Mouse (Mus musculus) bone marrow macrophage, adult 2 months (primary cell): Measurements from ENCODE around the gene Ifit1bl1. TPM values are rescaled to one million over a fixed set of nuclear protein-coding genes. Genes with fewer than 3 reads are reported as not detected.
"Not testable (repeated sequence)": the region's sequence is repeated elsewhere in the genome, so short reads cannot be mapped to it uniquely, and the experiment has no call there.

Experiments used
- H3K27ac ChIP-seq: 2 replicates; pipeline ENCODE4 v1.5.1; 2012; ENCODE audit warnings: low read depth, low read length; ENCODE audit not compliant: insufficient read depth
- H3K4me1 ChIP-seq: 2 replicates; pipeline ENCODE4 v1.6.1; 2012; ENCODE audit warnings: low read length; ENCODE audit not compliant: control insufficient read depth, insufficient read depth
- H3K4me3 ChIP-seq: 2 replicates; pipeline ENCODE4 v1.5.1; 2012; ENCODE audit warnings: mild to moderate bottlenecking, low read length, moderate library complexity; ENCODE audit not compliant: insufficient read depth
- CTCF ChIP-seq: IDR thresholded peaks from 2 replicates; pipeline ENCODE4 v1.5.1; 2012; ENCODE audit warnings: low read depth, mild to moderate bottlenecking, low read length, moderate library complexity
- POLR2A ChIP-seq: IDR thresholded peaks from 2 replicates; pipeline ENCODE4 v1.6.1; 2012; ENCODE audit warnings: mild to moderate bottlenecking, low read depth, low read length, borderline replicate concordance
- polyA plus RNA-seq: library from polyadenylated mRNA; stranded (reverse); fragments of >200 nt; gene quantifications from 2 replicates; pipeline ENCODE4 v1.2.4, GENCODE M21; 2012; ENCODE audit not compliant: missing spikeins, insufficient read depth, insufficient read length

The Ifit1bl1 gene
- polyA plus RNA-seq, 1 experiment: 4.2 TPM

DNA sequence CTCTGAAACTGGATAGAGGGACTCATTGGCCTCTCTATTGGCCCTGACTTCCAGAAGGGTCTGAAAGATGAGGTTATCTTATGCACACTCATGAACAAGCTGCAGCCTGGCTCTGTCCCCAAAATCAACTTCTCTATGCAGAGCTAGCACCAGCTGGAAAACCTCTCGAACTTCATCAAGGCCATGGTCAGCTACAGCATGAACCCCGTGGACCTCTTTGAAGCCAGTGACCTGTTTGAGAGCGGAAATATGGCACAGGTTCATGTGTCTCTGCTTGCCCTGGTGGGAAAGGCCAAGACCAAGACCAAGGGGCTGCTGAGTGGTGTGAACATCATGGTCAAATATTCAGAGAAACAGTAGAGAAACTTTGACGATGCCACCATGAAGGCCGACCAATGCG, 22.0 kb upstream of the Ifit1bl1 start:
- Histone ChIP-seq H3K27ac (no peak overlapping the region), H3K4me3 (no peak overlapping the region), H3K4me1 (no peaks in the 10 kb centered on the region)
- no peak for TF ChIP-seq CTCF
- no peak for TF ChIP-seq POLR2A

DNA sequence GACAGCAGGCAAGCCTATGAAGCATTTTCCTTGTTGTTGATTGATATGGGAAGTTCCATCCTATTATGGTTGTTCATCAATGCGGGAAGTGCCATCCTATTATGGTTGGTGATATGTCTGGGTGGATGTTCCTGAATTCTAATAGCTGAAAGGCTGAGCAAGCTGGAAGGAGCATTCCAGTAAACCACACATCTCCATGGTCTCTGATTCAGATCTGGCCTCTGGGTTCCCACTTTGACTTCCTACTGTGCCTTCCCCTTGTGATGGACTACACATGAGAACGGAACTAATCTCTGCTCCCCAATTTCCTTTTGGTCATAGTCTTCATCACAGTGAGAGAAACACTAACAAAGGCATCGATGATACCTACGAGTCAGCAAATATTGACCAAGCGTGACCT, 19.1 kb upstream of the Ifit1bl1 start:
- TF ChIP-seq CTCF (no peak), POLR2A (no peak)

DNA sequence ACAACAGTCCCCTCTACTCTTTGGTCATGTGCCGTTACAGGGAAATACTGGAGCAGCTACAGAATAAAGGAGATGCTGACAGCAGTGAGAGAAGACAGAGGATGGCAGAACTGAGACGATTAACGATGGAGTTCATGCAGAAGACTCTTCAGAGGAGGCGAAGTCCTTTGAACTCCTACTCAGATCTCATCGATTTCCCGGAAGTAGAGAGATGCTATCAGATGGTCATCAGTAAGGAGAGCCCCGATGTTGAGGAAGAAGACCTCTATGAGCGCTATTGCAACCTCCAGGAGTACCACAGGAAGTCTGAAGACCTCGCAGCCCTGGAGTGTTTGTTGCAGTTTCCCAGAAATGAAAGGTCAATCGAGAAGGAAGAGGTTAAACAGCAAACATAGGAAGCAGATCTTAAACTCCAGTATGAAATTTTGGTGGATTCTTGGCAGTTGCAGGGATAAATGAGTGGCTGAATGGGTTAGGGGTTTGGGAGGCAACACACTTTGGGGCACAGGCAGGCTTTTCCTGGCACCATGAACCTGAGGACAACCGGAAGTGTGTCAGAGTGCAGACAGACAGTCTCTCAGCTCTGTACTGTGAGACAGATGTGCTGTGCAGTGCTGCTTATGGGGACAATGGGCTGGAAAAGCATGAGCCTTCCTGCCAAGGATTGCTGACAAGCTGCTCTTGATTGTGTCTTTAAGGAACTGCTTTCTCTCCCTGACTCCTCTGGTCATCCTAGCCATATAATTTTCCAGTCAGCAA, 10.7 kb upstream of the Ifit1bl1 start:
- H3K4me3 ChIP-seq, H3K4me1 ChIP-seq, H3K27ac ChIP-seq: not testable (repeated sequence)

More for the DNA sequence above, 19.1 kb upstream of the Ifit1bl1 start:
- no peaks in the 10 kb centered on the region for H3K4me1 ChIP-seq
- H3K27ac ChIP-seq: no peak overlapping the region
- no peak overlapping the region for H3K4me3 ChIP-seq

DNA sequence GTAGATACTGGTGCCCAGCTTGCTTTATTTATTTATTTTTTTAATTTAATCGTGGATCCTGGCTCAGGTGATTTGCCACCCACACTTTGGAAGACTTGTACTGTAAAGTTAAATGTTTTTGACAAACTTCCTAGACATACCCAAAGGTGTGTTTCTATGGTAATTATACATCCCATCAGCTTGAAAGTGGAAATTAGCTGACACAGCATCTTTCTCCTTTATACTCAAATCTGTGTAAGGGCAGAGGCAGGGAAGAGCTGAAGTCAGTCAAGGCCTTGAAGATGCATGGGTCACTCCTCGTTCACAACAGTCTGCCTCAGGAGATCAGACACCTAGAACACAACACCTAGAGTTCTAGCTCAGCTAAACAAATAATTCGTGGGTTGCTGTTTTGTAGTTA, 8.4 kb upstream of the Ifit1bl1 start:
- H3K27ac ChIP-seq, H3K4me1 ChIP-seq, H3K4me3 ChIP-seq: not testable (repeated sequence)

DNA sequence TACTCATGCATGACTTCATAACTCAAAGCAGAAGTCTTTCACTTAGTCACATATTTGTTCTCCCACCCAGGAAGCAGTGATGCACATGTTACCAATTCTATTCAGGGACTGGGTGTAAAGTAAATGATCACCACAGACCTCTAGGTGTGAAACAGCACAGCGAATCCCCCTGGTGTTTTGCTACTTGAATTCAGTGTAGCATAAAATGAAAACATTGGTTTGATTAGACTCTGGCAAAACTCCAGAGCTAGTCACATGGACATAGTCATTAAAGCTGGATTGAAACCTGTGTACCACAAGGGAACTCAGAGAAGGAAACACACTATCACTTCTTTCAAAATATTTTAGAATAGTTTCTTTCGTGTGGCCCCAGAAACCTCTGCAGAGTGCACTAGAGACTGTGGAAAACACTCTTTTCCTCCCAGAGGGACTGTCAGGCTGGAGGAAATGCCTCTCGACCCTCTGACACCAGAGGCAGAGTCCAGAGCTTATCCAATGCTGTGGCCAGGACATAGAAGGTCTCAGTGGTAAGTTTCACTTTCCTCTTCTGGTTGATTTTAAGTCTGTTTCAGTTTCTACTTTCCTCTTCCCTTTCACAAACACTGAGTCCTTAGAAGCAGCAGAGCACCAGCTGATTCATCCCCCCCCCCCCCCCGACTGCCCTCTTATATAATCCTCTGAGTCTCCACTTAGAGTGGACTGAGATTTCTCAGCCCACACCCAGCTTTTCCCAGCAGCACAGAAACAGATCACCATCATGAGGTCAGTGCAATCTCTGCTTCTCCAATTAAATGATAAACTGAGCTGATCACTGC, 5.7 kb upstream of the Ifit1bl1 start, which contains the start of gene Ifit3b:
TSS of gene Ifit3b (plus strand) at position 734 of the 815 bp plus-strand sequence.
- Histone ChIP-seq H3K4me3 (peak within 1 kb of the TSS; percentile 20; the same call in 1 of the 2 replicates), H3K27ac (peak within 1 kb of the TSS; percentile 54)
- H3K4me1 ChIP-seq: not testable (repeated sequence)

DNA sequence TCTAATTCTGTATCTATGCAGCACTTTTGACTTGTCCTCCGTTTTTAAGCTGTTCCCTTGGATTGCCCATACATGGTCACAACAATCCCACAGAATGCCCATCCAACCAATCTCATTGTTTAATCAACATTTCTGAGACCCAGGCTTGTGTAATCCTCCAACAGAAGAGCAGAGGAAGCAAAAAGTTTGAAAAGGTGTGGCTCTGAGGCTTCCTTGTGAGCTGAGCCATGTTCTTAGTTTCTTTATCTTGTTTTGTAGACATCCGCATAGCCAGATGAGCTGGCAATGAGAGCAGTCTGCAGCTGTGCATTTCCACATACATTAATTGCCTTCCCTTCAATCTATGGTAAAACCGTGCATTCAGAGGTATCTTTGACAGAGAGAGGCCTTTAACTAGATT, 3.7 kb upstream of the Ifit1bl1 start:
- no peak for TF ChIP-seq POLR2A
- TF ChIP-seq CTCF: no peak
- H3K4me3 ChIP-seq: no peak overlapping the region
- peaks cover 12% of the 10 kb centered on the region for H3K4me1 ChIP-seq
- H3K27ac ChIP-seq: no peak overlapping the region

DNA sequence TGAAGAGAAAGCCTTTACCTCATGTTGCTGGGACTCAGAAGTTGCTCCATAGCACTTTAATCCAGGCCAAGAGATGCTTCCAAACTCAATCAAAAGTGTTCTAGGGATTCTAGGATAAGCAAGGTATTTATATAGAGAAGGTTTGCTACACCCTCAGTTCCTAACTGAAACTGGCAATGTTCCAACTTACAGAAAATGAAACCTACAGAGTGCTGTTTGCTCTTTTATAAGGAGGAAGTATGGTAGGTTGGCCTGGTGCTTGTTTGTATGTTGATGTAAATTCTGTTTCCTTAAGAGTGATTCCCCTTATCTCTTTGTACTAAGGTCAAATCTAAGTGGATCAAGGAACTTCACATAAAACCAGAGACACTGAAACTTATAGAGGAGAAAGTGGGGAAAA, 2.5 kb downstream of the Ifit1bl1 start:
- H3K27ac ChIP-seq, H3K4me3 ChIP-seq: not testable (repeated sequence)
- H3K4me1 ChIP-seq: peaks cover 14% of the 10 kb centered on the region

DNA sequence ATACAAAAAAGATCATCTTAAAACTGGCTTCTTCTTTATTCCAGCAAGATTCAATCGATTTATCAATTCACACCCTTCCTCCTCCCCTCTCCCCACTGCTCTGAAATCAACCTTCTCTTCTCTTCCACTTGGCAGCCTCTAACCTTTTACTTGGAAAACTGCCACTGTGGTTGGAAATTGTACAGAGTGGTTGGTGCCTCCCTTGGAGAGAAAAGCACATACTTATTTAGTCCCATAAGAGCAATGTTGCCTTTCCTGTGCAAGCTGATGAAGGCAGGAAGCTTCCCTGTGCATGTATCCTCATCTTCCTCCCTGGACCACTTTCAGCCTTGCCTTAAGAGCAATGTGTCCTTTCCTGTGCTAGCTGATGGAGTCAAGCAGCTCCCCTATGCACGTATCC, 3.4 kb downstream of the Ifit1bl1 start:
- Histone ChIP-seq H3K27ac (no peak overlapping the region), H3K4me1 (peaks cover 14% of the 10 kb centered on the region), H3K4me3 (no peak overlapping the region)
- TF ChIP-seq POLR2A (no peak), CTCF (no peak)

DNA sequence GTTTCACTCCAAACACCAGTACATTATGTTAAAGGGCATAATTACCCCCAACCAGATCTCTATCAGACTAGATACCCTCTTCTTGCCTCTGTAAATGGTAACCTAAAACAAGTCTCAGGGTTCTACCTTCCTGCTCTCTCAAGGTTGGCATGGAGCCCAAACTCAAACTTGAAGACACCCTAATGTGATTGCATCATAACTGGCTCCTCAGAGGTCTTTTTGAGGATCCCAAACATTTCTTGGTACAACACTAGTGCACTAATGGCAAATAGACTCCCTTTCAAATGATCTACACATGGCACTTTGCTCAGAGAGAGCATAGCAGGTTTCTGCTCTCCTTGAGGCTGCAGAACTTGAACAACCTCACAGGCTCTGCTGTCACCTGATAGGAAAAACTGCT, 4.9 kb downstream of the Ifit1bl1 start:
- Histone ChIP-seq H3K4me3 (no peak overlapping the region), H3K4me1 (peaks cover 6% of the 10 kb centered on the region; the same call in 1 of the 2 replicates), H3K27ac (no peak overlapping the region)
- no peak for TF ChIP-seq CTCF
- TF ChIP-seq POLR2A: no peak

DNA sequence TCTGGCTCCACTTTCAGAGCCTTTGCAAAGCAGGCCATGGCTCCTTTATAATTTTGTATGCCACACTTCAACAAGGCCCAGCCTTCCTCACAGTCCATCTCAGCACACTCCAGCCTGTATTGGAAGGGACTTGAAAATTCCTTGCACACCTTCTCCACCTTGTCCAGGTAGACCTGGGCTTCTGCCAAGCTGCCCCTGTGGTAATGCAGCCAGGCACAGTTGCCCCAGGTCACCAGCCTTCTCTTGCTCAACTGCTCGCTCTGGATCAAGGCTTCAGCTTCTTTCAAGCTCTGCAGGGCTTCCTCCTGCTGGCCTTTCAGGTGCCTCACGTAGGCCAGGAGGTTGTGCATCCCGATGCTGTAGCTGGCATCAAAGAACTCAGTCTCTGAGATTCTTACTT, 7.2 kb downstream of the Ifit1bl1 start:
- H3K4me3 ChIP-seq, H3K4me1 ChIP-seq, H3K27ac ChIP-seq: not testable (repeated sequence)

DNA sequence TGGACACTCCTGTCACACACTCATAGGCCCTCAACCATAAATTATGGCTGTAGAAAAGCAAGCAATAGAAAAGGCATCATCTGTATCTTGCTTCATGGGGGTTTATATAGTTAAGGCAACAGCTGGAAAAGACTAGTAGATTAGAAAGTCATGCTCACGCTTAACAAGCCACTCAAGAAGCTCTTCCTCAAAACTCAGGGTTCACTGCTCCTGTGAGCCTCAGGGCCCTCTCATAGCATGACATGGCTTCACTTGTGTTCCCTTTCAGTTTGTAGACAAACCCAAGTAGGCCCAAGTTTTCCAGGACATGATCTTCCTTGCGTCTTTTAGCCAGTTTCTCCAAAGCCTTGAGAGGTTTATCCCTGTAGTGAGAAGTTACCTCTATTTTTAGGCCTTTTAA, 8.3 kb downstream of the Ifit1bl1 start:
- TF ChIP-seq CTCF (no peak), POLR2A (no peak)
- H3K4me1 ChIP-seq: peaks cover 6% of the 10 kb centered on the region; the same call in 1 of the 2 replicates
- H3K4me3 ChIP-seq: no peak overlapping the region
- no peak overlapping the region for H3K27ac ChIP-seq
